Mouse (Mus musculus): Measurements from ENCODE around the gene Lhfpl2. TPM values are rescaled to one million over a fixed set of nuclear protein-coding genes. Genes with fewer than 3 reads are reported as not detected.

The Lhfpl2 gene
- polyA plus RNA-seq, 1 experiment from 2014 or later, result 30.1 TPM

GRCm38 (mm10) chr13:94058642-94059222 lies 1.1 kb downstream of the Lhfpl2 start:
- peak overlapping the region; percentile 76 for H3K4me3 ChIP-seq
- WGBS, result 38% methylated on average over 6 of the region's 6 CpGs
- peak overlapping the region; percentile 84; the same call in 1 of the 2 replicates for H3K9ac ChIP-seq
- peaks cover 27% of the 10 kb centered on the region for H3K4me1 ChIP-seq
- H3K36me3 ChIP-seq, result no peaks in the 10 kb centered on the region
- no peak for ATAC-seq (ENCODE audit: low FRiP score)
- peak overlapping the region; percentile 98 for H3K4me2 ChIP-seq (replicated peaks)
- peaks cover 36% of the 10 kb centered on the region for H3K27me3 ChIP-seq
- H3K27ac ChIP-seq, result no peak overlapping the region
- no peaks in the 10 kb centered on the region for H3K9me3 ChIP-seq (replicated peaks)

- Histone ChIP-seq H3K4me3 (no peak overlapping the region), H3K4me2 (replicated peaks) (peak overlapping the region; percentile 98), H3K9me3 (replicated peaks) (no peaks in the 10 kb centered on the region), H3K9ac (no peak overlapping the region), H3K27me3 (peaks cover 40% of the 10 kb centered on the region), H3K4me1 (peaks cover 27% of the 10 kb centered on the region), H3K27ac (no peak overlapping the region), H3K36me3 (no peaks in the 10 kb centered on the region)
- WGBS, result 89% methylated on average over 4 of the region's 4 CpGs
- no peak for ATAC-seq (ENCODE audit: low FRiP score)
These were observed 1.8 kb downstream of the Lhfpl2 start for GRCm38 (mm10) chr13:94059373-94059772.

GRCm38 (mm10) chr13:94059778-94060177 lies 2.2 kb downstream of the Lhfpl2 start:
- 83% methylated on average over 6 of the region's 6 CpGs for WGBS
- Histone ChIP-seq H3K27ac (no peak overlapping the region), H3K9me3 (replicated peaks) (no peaks in the 10 kb centered on the region), H3K36me3 (no peaks in the 10 kb centered on the region), H3K4me1 (peaks cover 27% of the 10 kb centered on the region), H3K4me2 (replicated peaks) (no peak overlapping the region), H3K4me3 (no peak overlapping the region), H3K9ac (no peak overlapping the region), H3K27me3 (peaks cover 41% of the 10 kb centered on the region)
- ATAC-seq (ENCODE audit: low FRiP score), result no peak

GRCm38 (mm10) chr13:94060461-94060860 lies 2.9 kb downstream of the Lhfpl2 start:
- H3K4me3 ChIP-seq, result no peak overlapping the region
- ATAC-seq (ENCODE audit: low FRiP score), result no peak
- H3K27me3 ChIP-seq, result peaks cover 47% of the 10 kb centered on the region
- H3K27ac ChIP-seq, result no peak overlapping the region
- H3K9me3 ChIP-seq (replicated peaks), result no peaks in the 10 kb centered on the region
- peaks cover 29% of the 10 kb centered on the region for H3K4me1 ChIP-seq
- no peak overlapping the region for H3K9ac ChIP-seq
- WGBS, result 76% methylated on average over 3 of the region's 3 CpGs
- no peak overlapping the region for H3K4me2 ChIP-seq (replicated peaks)
- no peaks in the 10 kb centered on the region for H3K36me3 ChIP-seq

GRCm38 (mm10) chr13:94061256-94061877 lies 3.8 kb downstream of the Lhfpl2 start:
- H3K27me3 ChIP-seq, result peaks cover 55% of the 10 kb centered on the region
- H3K9me3 ChIP-seq (replicated peaks), result no peaks in the 10 kb centered on the region
- no peaks in the 10 kb centered on the region for H3K36me3 ChIP-seq
- no peak overlapping the region for H3K4me2 ChIP-seq (replicated peaks)
- no peak overlapping the region for H3K27ac ChIP-seq
- H3K9ac ChIP-seq, result no peak overlapping the region
- H3K4me1 ChIP-seq, result peaks cover 35% of the 10 kb centered on the region
- ATAC-seq (ENCODE audit: low FRiP score), result no peak
- H3K4me3 ChIP-seq, result no peak overlapping the region
- WGBS, result 55% methylated on average over 9 of the region's 9 CpGs

- Histone ChIP-seq H3K9ac (no peak overlapping the region), H3K4me2 (replicated peaks) (peak overlapping the region; percentile 32), H3K27ac (no peak overlapping the region), H3K9me3 (replicated peaks) (no peaks in the 10 kb centered on the region), H3K27me3 (peaks cover 57% of the 10 kb centered on the region), H3K4me3 (0 out of 2 replicates have a peak overlapping the region, but pooled peaks have one; percentile 1), H3K4me1 (peaks cover 31% of the 10 kb centered on the region), H3K36me3 (no peaks in the 10 kb centered on the region)
- ATAC-seq (ENCODE audit: low FRiP score), result 0 out of 2 replicates have a peak, but pooled peaks have one; percentile 24
- WGBS, result 17% methylated on average over 21 of the region's 21 CpGs
These were observed 4.9 kb downstream of the Lhfpl2 start for GRCm38 (mm10) chr13:94062349-94063111.

GRCm38 (mm10) chr13:94063156-94063555 lies 5.6 kb downstream of the Lhfpl2 start:
- Histone ChIP-seq H3K4me2 (replicated peaks) (peak overlapping the region; percentile 32; the same call in 1 of the 2 replicates), H3K36me3 (no peaks in the 10 kb centered on the region), H3K27ac (no peak overlapping the region), H3K9ac (no peak overlapping the region), H3K4me1 (peaks cover 27% of the 10 kb centered on the region), H3K9me3 (replicated peaks) (no peaks in the 10 kb centered on the region), H3K27me3 (peaks cover 60% of the 10 kb centered on the region), H3K4me3 (no peak overlapping the region)
- ATAC-seq (ENCODE audit: low FRiP score), result no peak
- 39% methylated on average over 8 of the region's 8 CpGs for WGBS

- no peak overlapping the region for H3K9ac ChIP-seq
- no peak for ATAC-seq (ENCODE audit: low FRiP score)
- H3K4me2 ChIP-seq (replicated peaks), result no peak overlapping the region
- H3K27ac ChIP-seq, result no peak overlapping the region
- no peak overlapping the region for H3K4me3 ChIP-seq
- 27% methylated on average over 7 of the region's 7 CpGs for WGBS
- no peaks in the 10 kb centered on the region for H3K9me3 ChIP-seq (replicated peaks)
- H3K27me3 ChIP-seq, result peaks cover 56% of the 10 kb centered on the region
- H3K36me3 ChIP-seq, result no peaks in the 10 kb centered on the region
- peaks cover 27% of the 10 kb centered on the region for H3K4me1 ChIP-seq
These were observed 7.0 kb downstream of the Lhfpl2 start for GRCm38 (mm10) chr13:94064571-94064970.

- Histone ChIP-seq H3K27me3 (peaks cover 57% of the 10 kb centered on the region), H3K9me3 (replicated peaks) (no peaks in the 10 kb centered on the region), H3K4me2 (replicated peaks) (no peak overlapping the region), H3K4me3 (no peak overlapping the region), H3K36me3 (no peaks in the 10 kb centered on the region), H3K9ac (no peak overlapping the region), H3K27ac (no peak overlapping the region), H3K4me1 (peaks cover 32% of the 10 kb centered on the region)
- no peak for ATAC-seq (ENCODE audit: low FRiP score)
- WGBS, result 20% methylated on average over 11 of the region's 11 CpGs
These were observed 7.9 kb downstream of the Lhfpl2 start for GRCm38 (mm10) chr13:94065276-94066050.

- Histone ChIP-seq H3K4me2 (replicated peaks) (no peak overlapping the region), H3K9me3 (replicated peaks) (no peaks in the 10 kb centered on the region), H3K4me3 (no peak overlapping the region), H3K9ac (no peak overlapping the region), H3K27me3 (peaks cover 65% of the 10 kb centered on the region), H3K27ac (no peak overlapping the region), H3K4me1 (peaks cover 32% of the 10 kb centered on the region), H3K36me3 (no peaks in the 10 kb centered on the region)
- WGBS, result 81% methylated on average over 5 of the region's 5 CpGs
- ATAC-seq (ENCODE audit: low FRiP score), result no peak
These were observed 9.2 kb downstream of the Lhfpl2 start for GRCm38 (mm10) chr13:94066626-94067275.

GRCm38 (mm10) chr13:94068308-94068707 lies 10.7 kb downstream of the Lhfpl2 start:
- H3K9ac ChIP-seq, result no peak overlapping the region
- no peak overlapping the region for H3K4me2 ChIP-seq (replicated peaks)
- no peaks in the 10 kb centered on the region for H3K36me3 ChIP-seq
- WGBS, result 96% methylated on average over 1 of the region's 1 CpGs
- H3K4me1 ChIP-seq, result peaks cover 27% of the 10 kb centered on the region
- H3K4me3 ChIP-seq, result no peak overlapping the region
- peaks cover 64% of the 10 kb centered on the region for H3K27me3 ChIP-seq
- no peak overlapping the region for H3K27ac ChIP-seq
- H3K9me3 ChIP-seq (replicated peaks), result no peaks in the 10 kb centered on the region
- no peak for ATAC-seq (ENCODE audit: low FRiP score)

All from hindbrain, embryonic 12.5 days (tissue).